Mouse (Mus musculus) heart, postnatal 4 days (tissue): ENCODE results near the gene Igf2r. TPM values are rescaled to one million over a fixed set of nuclear protein-coding genes. Genes with fewer than 3 reads are reported as not detected.
A peak's percentile ranks its signal among the peaks of the same experiment; 100 is the strongest.

Experiments used
- DNase-seq: peaks from one replicate; pipeline ENCODE4 v3.0.0; 2021
- total RNA-seq, 2 experiments: library from RNA; stranded (reverse); gene quantifications; 2 replicates each; pipeline ENCODE4 v1.2.3; 2021

Gene Igf2r
- total RNA-seq, 2 experiments from 2014 or later, result 318 TPM

DNA sequence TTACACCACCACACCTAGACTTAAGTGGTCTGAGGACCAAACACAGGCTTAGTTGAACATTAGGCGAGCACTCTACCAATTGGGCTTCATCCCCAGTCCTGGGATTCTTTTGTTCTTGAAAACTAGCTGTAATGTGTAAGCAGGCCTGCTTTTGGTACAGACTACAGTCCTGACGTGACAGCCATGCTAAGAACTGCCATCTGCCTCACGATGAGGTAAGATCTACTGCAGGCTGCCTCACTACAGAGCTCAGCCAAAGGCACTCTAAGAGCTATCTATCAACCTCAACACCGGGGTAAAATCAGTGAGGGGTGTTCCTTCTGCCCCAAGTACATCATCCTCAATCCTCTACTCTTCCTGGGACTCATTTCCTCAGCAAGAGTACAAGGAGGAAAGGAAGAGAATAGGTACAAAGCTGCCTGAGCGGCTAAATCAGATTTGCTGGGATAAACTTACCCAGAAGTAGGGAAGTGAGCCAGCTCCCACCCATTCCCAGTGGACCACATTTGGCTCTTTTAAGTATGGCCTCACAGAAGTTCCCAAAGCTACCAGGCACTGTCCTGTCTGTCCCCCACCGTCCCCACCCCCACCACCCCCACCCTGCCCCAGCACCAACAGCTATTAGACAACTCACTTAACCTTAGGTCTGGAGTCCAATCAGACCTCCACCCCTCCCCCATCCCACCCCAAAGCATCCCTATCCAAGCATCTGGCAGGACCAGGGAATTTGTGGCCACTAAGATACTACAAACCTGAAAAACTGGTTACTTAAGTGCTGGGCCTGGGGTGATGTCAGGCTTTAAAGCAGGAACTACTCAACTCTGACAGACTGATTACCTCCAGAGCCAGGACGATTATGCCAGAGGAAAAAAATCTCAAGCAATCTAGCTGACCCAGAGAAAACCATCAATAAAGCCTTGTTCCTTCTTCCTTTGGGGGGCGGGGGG, 19.8 kb downstream of the Igf2r start:
- DNase-seq, result no peak

DNA sequence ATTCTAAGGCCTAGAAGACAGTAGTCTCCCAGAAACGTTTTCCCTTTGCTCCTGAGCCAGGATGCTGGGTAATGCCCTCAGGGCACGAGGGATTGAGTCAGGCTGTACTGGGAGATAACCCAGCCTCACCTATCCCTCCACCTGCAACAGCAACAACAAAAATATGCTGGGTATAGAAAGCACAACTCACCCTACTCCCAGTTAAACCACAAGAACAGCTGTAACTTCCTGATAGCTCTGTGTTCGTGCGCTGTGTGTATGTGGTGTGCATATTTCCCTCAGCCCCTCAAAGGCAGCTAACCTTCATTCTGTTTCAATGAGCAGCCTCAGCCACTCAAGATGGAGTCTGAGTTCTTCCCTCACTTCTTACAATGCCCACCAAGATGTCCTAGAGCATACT, 23.7 kb downstream of the Igf2r start:
- DNase-seq, result no peak

DNA sequence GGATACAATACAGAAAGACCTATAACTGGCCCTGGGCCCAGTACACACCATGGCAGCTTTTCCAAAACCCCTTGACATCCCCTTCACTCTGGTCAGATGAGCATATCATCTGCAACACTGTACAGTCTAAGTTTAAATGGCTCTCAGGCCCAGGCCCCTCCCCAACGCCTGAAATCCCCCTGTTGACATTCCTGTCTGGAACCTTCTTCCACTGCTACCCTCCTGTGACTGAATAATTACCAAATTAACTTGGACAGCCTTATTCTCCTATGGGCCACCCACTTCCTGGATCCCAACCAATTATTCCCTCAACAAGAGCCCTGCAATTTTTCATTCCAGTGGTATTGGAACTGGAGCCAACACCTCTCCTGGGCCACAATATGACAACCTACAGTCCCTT, 25.4 kb downstream of the Igf2r start:
- DNase-seq, result peak; percentile 34

DNA sequence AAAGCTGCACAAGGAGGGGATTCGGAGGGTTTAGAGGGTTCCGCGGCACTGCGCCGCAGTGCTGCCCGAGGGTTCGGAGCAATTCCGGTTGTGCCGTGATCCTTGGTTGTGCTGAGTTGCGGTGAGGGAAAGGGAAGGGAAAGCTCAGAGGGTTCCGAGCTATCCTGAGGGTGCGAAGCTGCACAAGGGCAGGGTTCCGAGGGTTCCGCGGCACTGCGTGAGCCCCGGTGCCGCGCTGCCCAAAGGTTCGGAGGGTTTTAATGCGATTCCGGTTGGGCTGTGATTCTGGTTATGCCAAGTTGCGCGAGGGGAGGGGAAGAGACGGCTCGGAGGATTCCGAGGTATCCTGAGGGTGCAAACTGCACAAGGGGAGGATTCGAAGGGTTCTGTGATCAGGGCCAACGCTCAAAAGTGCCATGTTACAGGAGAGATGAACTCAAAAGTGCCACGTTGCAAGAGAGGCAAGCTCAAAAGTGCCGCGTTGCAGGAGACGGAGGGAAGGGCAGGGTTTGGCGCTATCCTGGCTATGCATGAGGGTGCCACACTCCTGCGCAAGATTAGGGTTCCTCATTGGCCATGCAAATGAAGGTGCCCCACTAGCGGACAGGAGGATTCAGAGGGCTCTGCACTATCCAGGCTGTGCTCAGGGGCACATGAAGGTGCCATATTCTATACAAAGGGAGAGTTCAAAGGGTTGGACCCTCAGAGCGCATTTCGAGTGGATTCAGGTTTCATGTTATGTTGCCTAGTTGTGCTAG, 27.1 kb downstream of the Igf2r start:
- DNase-seq, result peak; percentile 39

DNA sequence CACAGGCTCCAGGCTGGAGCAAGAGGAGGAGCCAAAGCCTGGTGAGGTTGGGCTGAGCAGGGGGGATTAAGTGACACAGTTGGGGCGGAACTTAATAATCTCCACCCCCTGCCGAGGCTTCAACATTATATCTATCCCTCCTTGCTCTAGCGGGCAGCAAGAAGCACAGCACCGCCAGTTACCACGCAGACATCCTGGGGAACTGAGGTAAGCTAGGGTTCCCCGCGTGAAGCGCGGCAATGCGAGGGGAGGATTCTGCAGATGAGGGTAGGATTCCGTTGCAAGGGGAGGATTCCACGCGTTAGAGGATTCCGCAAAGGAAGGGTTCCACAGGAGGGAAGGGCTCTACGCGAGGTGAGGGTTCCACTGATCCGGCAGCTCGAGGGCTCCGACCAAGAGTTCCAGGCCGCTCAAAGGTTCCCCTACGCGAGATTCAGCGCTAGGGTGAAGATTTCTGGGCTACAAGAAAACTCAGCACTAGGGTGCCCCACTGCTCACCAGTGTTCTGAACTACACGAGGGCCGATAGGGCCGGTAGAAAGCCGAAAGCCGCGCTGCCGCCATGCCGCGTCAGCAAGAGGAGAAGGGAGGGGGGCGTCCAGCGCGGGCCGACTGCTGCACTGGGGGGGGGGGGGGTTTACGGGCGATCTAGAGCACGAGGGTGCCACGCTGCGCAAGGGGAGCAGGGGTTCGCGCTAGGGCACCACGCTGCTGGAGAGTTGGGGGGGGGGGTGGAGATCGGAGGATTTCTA, 28.1 kb downstream of the Igf2r start:
- DNase-seq, result peak; percentile 84

DNA sequence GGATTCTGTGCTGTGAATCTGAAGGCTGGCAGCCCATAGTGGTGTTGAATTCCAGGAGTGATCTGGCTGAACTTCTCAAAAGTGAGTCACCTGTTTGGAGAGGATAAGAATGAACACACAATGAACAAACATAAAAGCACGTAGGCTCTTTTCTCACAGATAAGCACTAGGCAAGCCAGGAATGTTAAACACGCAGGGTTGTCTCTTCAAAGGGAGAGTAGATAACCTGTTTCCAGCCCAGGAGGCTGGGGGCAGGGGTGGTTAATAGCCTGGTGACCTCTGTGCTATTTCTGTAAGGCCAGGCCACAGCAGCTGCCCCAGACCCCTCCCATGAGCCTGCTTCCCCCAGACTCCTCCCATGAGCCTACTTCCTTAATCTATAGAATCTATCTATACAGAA, 29.1 kb downstream of the Igf2r start:
- peak; percentile 49 for DNase-seq

DNA sequence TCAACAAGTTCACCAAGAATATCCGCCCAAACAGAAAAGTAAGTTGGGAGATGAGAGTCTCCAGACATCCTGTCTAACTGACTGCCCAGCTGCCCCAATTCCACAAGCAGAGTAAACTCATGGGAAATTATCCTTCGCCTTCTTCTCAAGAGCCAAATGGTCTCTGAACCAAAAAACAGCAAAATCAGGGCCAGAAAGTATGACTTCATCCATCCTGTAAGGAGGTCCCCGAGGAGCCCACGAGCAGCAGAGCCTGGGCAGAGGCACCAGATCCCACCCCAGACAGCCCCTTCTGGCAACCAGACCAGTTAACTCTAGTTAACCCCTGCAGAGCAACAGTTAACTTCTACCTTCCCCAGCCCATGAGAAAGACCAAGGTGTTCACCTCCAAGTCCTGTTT, 29.9 kb downstream of the Igf2r start:
- peak; percentile 71 for DNase-seq

DNA sequence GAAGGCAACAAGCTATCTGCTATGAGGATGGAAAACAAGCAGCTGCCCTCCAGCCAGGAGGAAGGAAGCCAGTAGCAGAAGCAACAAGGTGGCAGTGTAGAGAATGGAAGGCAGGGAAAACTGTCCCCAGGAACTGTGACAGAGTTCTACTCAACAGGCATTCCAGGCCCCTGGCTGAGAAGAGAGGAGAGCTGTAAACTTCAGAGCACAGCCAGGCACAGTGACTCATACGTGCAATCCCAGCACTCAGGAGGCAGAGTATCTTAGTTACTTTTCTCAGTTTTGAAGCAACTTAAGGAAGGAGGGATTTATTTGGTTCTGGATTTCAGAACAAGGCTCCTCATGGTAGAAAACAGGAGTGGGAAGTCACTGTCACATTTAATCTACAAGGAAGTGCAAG, 31.5 kb downstream of the Igf2r start:
- DNase-seq, result peak; percentile 50

DNA sequence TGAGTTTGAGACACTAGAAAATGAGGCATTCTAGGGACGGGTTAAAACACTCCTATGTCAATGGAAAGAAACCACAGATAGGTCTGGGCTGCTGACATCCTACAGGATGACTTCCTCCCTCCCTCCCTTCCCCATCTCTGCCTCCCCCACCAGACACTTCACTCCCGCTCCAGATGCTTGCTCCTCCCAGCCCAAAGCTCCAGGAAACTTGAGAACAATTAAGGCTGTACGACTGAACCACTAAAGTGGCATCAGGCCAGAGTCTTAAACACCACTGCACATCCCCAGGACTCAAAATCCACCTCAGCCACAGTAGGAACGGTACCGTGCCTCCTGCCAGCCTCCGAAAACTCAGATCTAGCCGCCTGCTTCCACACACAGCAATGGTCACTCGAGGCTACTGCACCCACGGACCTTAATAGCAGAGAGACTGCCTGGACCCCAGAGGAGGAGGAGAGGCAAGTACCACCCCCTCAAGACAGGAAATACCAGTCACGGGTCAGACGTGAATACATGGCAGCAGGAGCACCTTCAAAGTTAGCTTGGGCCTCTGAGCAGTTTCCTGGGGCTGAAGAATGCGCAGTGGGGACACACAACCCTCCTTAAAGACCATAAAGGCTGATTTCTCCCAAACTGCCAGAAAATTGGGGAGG, 35.1 kb downstream of the Igf2r start:
- DNase-seq, result peak; percentile 46

DNA sequence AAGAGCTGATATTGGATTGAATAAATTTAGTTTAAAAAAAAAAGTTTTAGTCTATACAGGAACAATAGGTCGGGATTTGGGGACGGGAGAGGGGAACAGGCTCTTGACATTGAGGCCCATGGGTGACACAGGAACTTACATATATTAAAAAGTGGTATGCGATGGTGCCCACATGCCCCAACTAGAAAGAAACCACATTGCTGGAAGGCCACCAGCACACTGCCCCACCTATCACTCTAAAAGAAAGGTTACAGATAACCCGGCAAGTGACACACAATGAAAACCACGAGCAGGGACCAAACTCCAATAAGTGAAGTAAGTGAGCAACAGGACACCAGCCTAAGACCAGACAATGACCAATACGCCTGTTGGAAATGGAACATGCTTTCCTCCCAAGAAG, 36.3 kb downstream of the Igf2r start:
- DNase-seq, result no peak

DNA sequence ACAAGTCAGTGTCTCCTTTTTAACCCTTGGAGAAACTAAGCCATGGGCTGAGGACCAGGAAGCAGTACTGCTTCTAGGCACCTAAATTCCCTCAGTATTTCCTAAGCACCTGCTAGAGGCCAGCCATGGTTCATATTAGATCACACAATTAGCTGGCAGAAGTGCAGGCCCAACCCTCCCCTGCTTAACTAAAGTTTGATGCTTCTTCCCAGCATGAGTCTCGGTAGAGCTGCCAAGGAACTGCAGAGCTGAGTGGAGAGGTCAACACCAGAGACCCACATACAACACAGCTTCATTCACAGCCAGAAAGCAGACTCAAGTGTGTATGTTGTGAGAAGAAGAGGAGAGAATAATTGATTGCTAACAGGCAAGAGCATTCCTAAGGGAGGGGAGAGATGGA, 40.9 kb downstream of the Igf2r start:
- DNase-seq, result no peak

DNA sequence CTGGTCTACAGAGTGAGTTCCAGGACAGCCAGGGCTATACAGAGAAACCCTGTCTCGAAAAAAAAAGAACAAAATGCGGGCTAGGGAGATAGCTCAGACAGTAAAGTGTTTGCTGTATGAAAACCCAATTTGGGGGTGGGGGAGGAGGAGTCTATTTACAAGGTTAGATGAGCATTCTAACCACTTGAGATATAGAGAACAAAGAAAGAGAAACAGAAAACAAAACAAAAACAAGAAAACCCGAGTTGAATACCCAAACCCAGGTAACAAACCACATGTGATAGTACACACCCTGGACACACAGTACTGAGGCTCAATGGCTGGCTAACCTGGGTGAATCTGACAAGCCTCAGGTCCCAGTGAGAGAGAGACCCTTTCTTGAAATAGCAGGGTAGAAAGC, 41.7 kb downstream of the Igf2r start:
- no peak for DNase-seq

DNA sequence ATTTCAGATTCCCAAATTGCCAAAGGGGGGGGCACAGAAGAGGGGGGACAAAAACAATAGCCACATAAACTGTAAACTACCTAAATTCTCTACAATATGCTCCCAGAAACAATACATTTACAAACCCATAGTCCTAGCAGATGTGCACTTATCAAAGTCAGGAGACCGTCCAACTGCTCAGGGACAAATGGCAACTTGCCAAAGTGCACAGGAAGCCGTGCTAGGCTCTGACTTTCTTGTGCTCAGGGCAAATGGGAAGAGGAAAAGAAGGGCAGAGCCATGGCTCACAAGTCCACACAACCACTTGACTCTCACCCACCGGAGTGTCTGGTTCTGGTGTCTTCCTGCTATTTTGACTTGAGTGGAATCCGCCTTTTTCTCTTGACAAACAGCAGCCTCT, 43.6 kb downstream of the Igf2r start:
- peak; percentile 78 for DNase-seq

DNA sequence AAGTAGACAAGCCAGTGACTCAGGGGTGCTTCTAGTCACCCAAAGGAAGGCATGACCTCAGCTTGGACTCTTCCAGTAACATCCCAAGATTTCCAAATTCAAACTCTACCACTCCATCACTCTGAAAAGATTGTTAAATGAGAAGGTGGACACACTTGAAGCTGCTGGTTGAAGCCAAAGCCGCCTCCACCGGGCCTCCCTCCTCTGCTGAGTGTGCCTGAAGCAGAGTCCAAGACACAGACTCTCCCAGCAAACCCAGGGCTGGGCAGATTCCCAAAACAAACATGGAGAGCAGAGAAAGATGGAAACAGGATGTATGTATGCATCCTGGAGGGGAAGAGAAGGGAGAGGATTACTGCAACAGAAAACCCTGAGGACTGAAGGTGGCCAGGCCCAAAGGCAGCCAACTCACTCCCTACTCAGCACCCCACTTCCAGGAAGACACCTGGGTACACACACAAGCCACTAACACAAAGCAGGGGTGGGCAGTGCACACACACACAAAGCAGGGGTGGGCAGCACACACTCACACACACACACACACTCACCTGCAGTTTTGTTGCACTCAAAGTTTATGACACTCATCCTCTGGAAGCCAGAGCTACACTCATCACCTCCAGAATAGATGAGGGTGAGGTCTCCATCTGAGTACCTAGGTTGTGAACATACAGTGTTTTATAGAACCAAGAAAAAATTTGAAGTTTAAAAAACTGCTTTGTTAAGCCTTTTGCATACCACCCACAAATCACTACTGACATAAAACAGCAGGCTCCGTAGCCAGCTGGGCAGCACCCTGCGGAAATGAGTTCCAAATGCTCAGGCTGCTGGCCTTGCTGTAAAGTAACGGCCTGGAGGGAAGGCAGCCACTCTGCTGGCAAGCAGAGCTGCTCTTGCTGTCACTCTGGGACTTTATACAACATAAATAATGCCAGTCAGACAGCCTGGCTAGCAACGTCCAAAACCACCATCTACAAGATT, 44.4 kb downstream of the Igf2r start:
- DNase-seq, result peak; percentile 76

DNA sequence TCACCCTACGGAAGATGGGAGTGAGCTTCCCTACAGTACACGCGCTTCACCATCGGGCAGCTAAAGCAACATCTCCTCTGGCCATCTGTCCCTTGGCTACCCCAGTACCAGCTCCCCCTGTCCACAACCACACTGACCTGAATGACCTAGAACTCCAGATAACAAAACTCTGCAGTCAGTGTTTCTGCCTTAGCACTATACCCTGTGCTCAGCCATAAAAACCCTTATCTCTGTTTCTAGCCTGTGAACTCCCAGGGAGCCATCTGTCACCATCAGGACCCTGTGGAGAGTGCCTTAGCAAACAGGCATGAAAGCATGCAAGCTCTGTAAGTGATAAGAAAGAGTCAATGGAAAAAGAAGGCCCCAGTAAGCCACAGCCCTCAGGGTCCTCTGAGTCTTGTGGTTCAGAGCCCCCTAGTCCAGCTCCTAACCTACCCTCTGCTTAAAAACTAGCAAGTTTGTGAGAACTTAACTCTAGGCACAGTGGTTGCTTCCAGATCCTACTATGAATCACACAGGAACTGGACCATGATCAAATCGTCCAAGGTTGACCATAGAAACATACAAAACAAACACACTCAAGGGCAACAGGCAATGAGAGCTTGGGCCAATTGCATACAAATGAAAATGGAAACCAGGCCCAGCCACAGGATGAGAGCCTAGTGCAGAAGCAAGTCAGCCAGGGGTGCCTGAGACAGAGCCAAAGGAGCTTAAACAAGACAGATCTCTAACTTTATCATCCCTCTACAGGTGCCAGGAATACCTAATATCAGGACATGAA, 45.3 kb downstream of the Igf2r start:
- peak; percentile 51 for DNase-seq

DNA sequence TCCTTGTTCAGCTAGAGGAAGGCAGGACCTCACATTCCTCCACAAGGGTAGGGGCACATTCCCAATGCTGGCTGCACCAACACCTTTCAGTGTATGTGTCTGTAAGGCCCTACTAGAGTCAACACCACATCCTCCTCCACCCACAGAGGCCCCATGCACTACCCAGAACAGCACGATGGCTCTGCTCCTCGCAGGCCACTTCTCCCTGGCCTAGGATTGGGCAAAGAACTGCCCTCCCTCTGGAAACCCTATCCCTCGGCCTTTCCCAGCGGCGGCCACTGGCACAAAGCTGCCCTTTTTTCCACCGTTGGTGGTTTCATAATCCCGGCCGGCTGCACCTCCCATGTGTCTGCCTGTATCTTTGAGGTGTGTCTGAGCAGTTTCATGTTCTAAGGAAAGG, 46.8 kb downstream of the Igf2r start:
- DNase-seq, result peak; percentile 59

DNA sequence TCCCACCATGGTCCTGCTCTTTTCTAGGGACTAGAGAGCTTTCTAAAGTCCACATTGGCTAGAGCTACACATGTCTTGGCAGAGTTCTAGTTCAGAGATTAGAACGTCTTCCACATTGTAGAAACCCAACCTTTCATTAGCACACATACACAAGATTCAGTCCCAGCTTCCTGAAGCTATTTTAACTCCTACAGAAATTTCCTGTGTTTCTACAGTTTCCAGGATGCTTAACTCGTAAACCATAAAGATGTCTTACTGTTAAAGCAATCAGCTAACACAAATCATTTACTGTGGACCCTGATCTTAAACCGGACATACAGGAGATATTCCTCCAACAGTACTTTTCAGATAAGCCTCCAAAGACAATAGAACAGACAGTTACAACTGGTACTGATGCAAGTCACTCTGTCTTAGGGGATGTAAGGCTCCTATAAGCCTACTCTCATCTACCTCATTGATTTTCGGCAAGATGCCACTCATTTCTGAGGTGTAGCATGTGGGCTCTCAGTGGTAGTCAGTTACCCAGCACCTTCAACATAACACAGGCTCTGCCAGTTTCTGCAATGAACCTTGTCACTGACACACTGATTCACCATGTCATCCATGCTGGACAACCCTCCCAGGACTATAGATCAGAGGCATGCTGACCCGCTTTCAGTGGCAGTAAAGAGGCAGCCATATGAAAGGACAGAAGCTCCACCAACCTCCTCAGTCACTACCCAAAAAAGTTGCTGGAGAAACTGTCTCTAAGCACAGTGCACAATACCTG, 48.2 kb downstream of the Igf2r start:
- no peak for DNase-seq

DNA sequence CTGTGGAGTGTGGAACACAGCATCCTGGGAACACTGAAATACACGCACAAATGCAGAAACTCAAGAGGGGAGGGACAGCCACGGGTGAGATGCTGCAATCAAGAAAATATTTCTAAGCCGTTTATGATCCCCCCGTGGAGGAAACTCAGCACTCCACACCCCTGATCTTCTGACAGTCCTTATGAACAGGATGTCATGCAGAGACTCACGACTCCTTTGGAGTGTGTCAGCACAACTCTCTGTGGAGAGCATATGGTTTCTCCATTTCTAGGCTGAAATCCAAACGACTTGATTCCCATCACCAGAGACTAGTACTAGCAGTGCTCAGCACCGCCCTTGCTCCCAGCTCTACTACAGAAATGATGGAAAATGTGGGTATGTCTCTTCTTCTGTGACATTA, 51.2 kb downstream of the Igf2r start:
- no peak for DNase-seq

DNA sequence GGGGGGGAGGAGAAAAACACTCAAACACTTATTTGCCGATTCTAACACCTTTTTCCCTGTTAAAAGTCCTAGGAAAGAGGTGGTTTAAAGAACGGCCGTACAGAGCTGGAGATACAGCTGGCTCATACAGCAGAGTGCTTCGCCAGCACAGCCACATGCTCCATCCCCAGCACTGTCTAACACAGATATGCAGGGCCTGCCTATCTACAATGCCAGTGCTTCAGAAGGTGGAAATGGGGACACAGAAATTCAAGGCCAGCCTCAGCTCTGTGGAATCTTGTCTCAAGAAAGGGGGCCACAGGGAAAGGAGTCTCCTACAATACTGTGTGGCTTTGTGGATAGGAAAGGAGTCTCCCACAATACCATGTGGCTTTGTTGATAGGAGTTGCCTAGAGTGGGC, 52.0 kb downstream of the Igf2r start:
- DNase-seq, result no peak

DNA sequence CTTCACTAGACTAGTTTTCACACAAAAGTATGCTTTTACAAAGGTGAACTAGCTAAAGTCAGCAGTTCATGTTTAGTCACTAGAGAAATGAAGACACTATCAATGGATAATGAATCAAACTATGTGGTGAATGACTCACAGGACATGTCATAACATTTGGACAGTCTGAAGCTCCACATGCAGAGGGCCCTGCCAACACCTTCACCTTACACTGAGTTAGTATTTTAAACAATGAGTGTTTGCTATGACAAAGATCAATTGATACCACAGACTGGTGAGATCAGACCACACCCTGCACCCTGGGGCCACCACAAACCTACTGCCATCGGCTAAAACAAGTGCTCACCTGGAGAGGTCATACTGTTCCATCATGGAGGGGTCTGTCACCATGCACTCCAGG, 54.4 kb downstream of the Igf2r start:
- DNase-seq, result no peak
